Mouse (Mus musculus): ENCODE data around the gene Tmprss13. TPM values are rescaled to one million over a fixed set of nuclear protein-coding genes. Genes with fewer than 3 reads are reported as not detected.
A peak's percentile ranks its signal among the peaks of the same experiment; 100 is the strongest.

Gene Tmprss13
- polyA plus RNA-seq, 3 experiments from 2014 or later, result 1.3 to 22.8 (median 2.5) TPM

DNA sequence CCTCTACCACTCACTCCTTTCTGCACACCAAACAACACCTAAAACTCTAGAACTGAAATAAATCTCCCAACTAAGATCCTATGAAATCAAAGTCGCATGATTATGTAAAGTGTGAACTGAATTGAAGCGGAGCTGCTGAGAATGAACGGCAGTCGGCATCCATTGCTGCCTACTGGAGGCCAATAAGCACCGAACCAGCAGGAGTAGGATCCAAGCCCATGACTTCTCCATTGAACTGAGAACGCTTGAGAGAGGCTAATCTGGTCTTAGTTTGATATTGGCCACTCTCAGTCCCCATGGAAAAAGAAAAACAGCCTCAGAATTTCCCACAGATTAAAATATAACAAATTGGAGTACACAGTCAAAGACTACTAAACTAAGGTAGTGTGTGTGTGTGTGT is 65.0 kb downstream of the Tmprss13 start:
- no peak for ATAC-seq

DNA sequence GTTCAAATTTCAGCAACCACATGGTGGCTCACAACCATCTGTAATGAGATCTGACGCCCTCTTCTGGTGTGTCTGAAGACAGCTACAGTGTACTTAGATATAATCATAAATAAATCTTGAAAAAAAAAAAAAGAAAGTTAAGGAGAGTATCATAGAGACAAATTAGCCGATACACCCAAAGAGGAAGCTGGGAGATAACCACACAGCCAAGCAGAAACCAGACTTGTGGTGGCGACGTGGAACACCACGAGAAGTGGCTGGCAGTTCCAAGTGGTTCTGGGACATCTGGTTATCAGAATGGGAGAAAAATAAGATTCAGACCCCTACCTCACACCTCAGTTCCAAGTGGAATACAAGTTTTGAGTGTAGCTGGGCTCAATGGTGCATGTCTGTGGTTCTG is 67.8 kb downstream of the Tmprss13 start:
- no peak for ATAC-seq

DNA sequence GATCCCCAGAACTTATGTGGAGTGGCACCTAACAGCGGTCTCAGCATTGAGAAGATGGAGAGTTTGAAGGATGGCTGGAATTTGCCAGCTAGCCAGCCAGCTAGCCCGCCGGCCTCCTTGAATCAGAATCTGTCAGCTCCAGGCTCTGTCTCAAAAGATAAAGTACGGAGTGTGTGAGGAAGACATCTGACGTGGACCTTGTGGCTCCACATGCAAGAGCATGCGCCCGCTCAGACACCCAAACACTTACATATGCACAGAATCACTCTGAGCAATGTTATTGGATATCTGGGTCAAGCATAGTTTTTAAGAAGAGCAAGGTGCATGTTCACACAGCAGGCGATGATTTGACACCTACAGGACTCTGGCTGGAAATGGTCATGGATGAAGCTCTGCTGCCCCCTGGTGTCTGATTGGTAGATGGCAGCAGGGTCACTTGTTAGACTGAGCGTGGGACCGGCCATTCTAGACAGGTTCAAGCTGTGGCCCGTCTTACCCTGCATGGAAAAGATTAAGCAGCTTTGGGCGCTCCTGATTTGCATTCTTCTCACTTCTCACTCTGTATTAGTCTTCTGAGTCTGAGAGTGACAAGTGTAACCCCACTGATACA is 69.6 kb downstream of the Tmprss13 start:
- ATAC-seq, result peak; percentile 81

DNA sequence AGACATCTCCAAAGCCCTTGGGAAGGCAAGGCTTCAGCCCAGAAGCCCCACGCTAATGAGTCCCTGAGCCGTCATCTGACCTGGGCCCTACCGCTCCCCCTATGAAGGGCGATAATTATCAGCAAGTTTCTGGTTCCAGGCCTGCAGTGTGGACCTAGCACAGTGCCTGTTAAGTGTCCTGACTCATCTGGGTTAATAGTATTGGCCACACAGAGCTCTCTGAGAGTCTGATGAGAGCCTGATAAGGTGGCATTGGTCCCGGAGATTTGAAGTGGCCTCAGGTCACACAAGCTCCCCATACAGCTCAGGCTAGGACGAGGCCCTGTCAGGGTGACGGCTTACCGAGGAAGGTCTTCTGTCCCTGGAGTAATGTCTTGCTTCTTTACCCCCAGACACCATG is 70.7 kb downstream of the Tmprss13 start:
- ATAC-seq, result no peak

GRCm38 (mm10) chr9:45391299-45391698 is 72.4 kb downstream of the Tmprss13 start:
- ATAC-seq, result no peak

DNA sequence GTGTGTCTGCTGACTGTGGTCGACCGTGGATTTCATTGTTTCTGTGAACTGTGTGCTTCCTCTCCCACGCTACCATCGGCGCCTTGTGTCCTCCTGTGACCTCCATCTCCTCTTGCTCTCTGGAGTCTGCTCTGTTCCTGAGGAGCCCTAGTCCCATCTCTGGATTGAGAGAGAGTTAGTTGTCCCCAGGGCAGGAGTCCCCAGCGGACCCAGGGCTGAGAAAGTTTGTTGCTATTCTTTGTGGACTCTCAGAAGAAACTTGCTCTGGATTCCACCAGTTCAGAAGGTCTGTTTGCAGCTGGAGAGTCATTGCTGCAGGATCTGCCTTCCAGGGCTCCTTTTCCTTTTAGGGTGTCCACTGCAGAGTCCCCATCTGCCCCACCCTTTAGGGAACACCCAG is 76.3 kb downstream of the Tmprss13 start:
- no peak for ATAC-seq

DNA sequence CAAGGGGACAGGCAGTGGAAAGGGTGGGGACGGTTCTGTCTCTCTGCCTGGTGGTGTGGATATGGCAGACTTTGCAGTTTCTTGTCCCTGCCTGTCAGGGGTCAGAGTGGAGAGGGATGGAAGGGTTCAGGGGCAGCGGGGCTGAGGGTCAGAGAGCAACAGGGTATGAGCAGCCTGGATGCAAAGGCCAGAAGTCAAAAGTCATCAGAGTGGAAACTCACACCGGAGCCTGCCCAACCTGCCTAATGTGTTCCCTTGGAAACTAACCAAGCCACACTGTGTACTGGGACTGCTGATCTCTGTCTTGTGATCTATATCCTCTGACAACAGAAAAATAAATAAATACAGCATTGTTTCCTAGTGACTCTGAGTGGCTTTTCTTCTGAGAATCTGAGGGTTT is 76.9 kb downstream of the Tmprss13 start:
- ATAC-seq, result no peak

Other genes starting within 250 kb of the Tmprss13 start
- gene Jaml, start 239.9 kb upstream of the Tmprss13 start, polyA plus RNA-seq (2017; shearing (Covaris generic)), result 10 to 100 TPM in 1 of 3 experiments, 1 to 10 TPM in 2; 2.6 to 11.2 (median 6.3) TPM
- under 1 TPM in 2 of 3 experiments, not detected in 1; 0.09 to 0.60 TPM for gene Scn2b, start 201.3 kb upstream of the Tmprss13 start, polyA plus RNA-seq (2017; shearing (Covaris generic))
- not detected for gene Scn4b, start 180.7 kb upstream of the Tmprss13 start, polyA plus RNA-seq (2017; shearing (Covaris generic))
- gene BC049352, start 137.1 kb upstream of the Tmprss13 start, polyA plus RNA-seq (2017; shearing (Covaris generic)), result 1 to 10 TPM; 2.7 to 4.2 (median 4.1) TPM
- not detected for gene Tmprss4, start 115.0 kb upstream of the Tmprss13 start, polyA plus RNA-seq (2017; shearing (Covaris generic))
- 10 to 100 TPM; 38.3 to 56.0 (median 48.7) TPM for gene Il10ra, start 50.0 kb upstream of the Tmprss13 start, polyA plus RNA-seq (2017; shearing (Covaris generic))
- gene Fxyd6, start 51.1 kb downstream of the Tmprss13 start, polyA plus RNA-seq (2017; shearing (Covaris generic)), result 1 to 10 TPM in 1 of 3 experiments, not detected in 2; 1.6 TPM
- 1 to 10 TPM in 1 of 3 experiments, not detected in 2; 2.4 TPM for gene Fxyd2, start 80.6 kb downstream of the Tmprss13 start, polyA plus RNA-seq (2017; shearing (Covaris generic))
- not detected for gene Dscaml1, start 107.5 kb downstream of the Tmprss13 start, polyA plus RNA-seq (2017; shearing (Covaris generic))